Mouse (Mus musculus) liver, embryonic 14.5 days (tissue): ENCODE results near the gene Amt. TPM values are rescaled to one million over a fixed set of nuclear protein-coding genes. Genes with fewer than 3 reads are reported as not detected.
"Not testable (repeated sequence)": the region's sequence is repeated elsewhere in the genome, so short reads cannot be mapped to it uniquely, and the experiment has no call there.

ENCODE experiments used
- ATAC-seq: fragments of 200-750 bp; cut with Nextera tagmentation; 2 replicates; pipeline ENCODE4 v1.8.0; 2017; ENCODE audit warnings: moderate number of reproducible peaks, mild to moderate bottlenecking, moderate library complexity; ENCODE audit not compliant: insufficient read depth
- DNase-seq, 3 experiments: peaks; one replicate each; pipeline ENCODE4 v3.0.0-alpha.2; 2012 to 2013; ENCODE audit warnings: low read depth in 3 of 3, low spot score in 3 of 3
- H3K27ac ChIP-seq: fragments of 300-500 bp; sonication (generic); 2 replicates; pipeline ENCODE4 v1.5.1; 2014; ENCODE audit warnings: moderate library complexity, mild to moderate bottlenecking, control low read depth, inconsistent platforms
- H3K27me3 ChIP-seq: fragments of 300-500 bp; sonication (generic); 2 replicates; pipeline ENCODE4 v1.6.1; 2014; ENCODE audit warnings: mild to moderate bottlenecking, low read length, moderate library complexity; ENCODE audit not compliant: control insufficient read depth, insufficient read depth
- H3K36me3 ChIP-seq: fragments of 300-500 bp; sonication (generic); replicated peaks from 2 replicates; pipeline ENCODE4 v1.6.1; 2014; ENCODE audit warnings: low read depth; ENCODE audit not compliant: control insufficient read depth, insufficient read depth
- H3K4me1 ChIP-seq, 2 experiments: fragments of 200-500 bp in 1 of 2; fragments of 300-500 bp in 1 of 2; sonication (generic) in 1 of 2; replicated peaks; 2 replicates each; pipeline ENCODE4 v1.6.1; 2012 to 2014; ENCODE audit warnings: antibody characterized with exemption in 1 of 2, inconsistent platforms in 1 of 2, low read length in 1 of 2; ENCODE audit not compliant: control insufficient read depth in 2 of 2, insufficient read depth in 2 of 2
- H3K4me2 ChIP-seq: fragments of 300-500 bp; sonication (generic); 2 replicates; pipeline ENCODE4 v1.6.1; 2014; ENCODE audit warnings: low read depth, mild to moderate bottlenecking, control low read depth, moderate library complexity
- H3K4me3 ChIP-seq, 2 experiments: fragments of 200-500 bp in 1 of 2; fragments of 300-500 bp in 1 of 2; sonication (generic) in 1 of 2; 2 replicates each; pipeline ENCODE4 v1.5.1; 2012 to 2014; ENCODE audit warnings: low read depth in 2 of 2, low read length in 2 of 2, mild to moderate bottlenecking in 2 of 2, control low read depth in 1 of 2, inconsistent platforms in 1 of 2, moderate library complexity in 1 of 2; ENCODE audit not compliant: insufficient read depth in 1 of 2
- H3K9ac ChIP-seq: fragments of 300-500 bp; sonication (generic); replicated peaks from 2 replicates; pipeline ENCODE4 v1.6.1; 2014; ENCODE audit warnings: mild to moderate bottlenecking, control low read depth, moderate library complexity
- H3K9me3 ChIP-seq: fragments of 300-500 bp; sonication (generic); 2 replicates; pipeline ENCODE4 v1.6.1; 2016; ENCODE audit warnings: low read length, mixed read lengths; ENCODE audit not compliant: control insufficient read depth
- CTCF ChIP-seq: IDR thresholded peaks from 2 replicates; pipeline ENCODE4 v1.5.1; 2016; ENCODE audit warnings: antibody characterized with exemption, low read depth, control low read depth
- EP300 ChIP-seq: IDR thresholded peaks from 2 replicates; pipeline ENCODE4 v1.6.1; 2016; ENCODE audit warnings: antibody characterized with exemption, low read depth
- WGBS: fragments of 180-500 bp; shearing (Covaris S2); extraction: QIAGEN DNeasy Blood & Tissue Kit; methylation state at CpG from one replicate; pipeline ENCODE4 v1.1.7; 2014; ENCODE audit not compliant: insufficient replicate concordance; 5-methylcytosine and 5-hydroxymethylcytosine counted together
- polyA plus RNA-seq, 2 experiments: library from polyadenylated mRNA; depleted of rRNA in 1 of 2; stranded (reverse) in 1 of 2; unstranded in 1 of 2; fragments of >200 nt; fragmentation: Nextera tagmentation in 1 of 2; extraction: Ambion mirVana in 1 of 2; gene quantifications; 2 replicates each; pipeline versions ENCODE4 v1.2.1 to v1.2.3; 2012 to 2014

Gene Amt
- polyA plus RNA-seq, 2 experiments = 7.2 to 7.5 TPM

DNA sequence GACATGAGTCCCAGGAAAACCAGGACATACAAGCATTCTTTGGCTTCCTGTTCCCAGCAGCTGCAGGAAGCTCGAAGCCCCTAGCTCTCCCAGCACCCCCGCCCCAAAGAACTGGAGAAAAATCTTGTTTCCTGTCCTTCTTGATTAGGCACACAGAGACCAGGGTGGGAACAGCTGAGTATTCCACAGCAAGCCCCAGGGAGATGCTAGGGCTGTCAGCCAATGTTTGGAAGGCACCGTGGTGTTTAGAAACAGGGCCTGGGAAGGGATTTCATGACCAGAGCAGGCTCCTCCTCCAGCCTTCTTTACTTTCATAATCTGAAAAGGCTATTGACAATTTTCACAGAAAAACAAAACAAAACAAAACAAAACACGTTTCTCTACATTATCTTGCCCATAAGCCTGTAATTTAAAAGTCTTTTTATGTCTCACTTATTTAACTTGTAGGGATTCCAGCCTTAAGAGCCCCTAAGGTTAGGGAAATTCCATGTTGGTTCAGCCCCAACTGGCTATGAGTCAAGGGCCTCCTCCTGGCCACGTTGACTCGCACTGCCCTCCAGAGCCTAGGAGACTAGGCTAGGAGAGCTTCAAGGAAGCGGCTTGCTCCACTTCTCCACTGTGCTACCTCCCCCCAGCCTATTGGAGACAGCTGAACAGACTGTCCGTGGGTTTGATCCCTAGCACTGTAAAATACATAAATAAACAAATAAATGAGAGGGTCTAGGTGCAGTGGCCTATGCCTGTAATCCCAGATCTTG is 16.4 kb upstream of the Amt start:
- no peaks in the 10 kb centered on the region for H3K36me3 ChIP-seq
- no peaks in the 10 kb centered on the region for H3K9me3 ChIP-seq
- WGBS = 24% methylated on average over 8 of the region's 8 CpGs
- H3K27ac ChIP-seq = no peak overlapping the region
- H3K9ac ChIP-seq = no peak overlapping the region
- DNase-seq = no peak
- ATAC-seq = no peak
- H3K27me3 ChIP-seq = no peaks in the 10 kb centered on the region
- H3K4me3 ChIP-seq = no peak overlapping the region
- H3K4me1 ChIP-seq = peaks cover 0 to 3% of the 10 kb centered on the region in 2 experiments; a peak in 2 of 4 replicates
- TF ChIP-seq EP300 (no peak), CTCF (no peak)
- H3K4me2 ChIP-seq = no peak overlapping the region

DNA sequence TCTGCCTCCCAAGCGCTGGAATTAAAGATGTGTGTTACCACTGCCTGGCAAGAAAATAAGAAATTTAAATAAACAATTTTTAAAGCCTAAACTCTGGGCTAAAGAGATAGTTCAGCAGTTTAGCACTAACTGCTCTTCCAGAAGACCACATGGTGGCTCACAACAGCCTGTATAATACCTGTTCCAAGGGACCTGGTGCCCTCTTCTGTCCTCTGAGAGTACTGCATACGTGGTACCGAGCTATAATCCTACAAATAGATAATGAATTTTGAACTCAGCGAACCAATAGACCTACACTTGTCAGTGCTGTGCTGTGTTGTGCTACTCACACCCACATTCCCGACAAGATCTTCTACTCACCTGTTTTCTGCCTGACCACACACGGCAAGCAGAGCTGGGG is 12.2 kb upstream of the Amt start:
- H3K9ac ChIP-seq = no peak overlapping the region
- ATAC-seq (peak; percentile 80), DNase-seq (peak in 2 of 3 experiments; percentile 60 to 66)
- H3K36me3 ChIP-seq = no peaks in the 10 kb centered on the region
- no peaks in the 10 kb centered on the region for H3K27me3 ChIP-seq
- no peak overlapping the region for H3K4me2 ChIP-seq
- 8% methylated on average over 6 of the region's 6 CpGs for WGBS
- H3K4me1 ChIP-seq = peaks cover 4 to 5% of the 10 kb centered on the region in 2 experiments; a peak in 2 of 4 replicates
- no peak overlapping the region for H3K4me3 ChIP-seq
- no peak overlapping the region for H3K27ac ChIP-seq
- TF ChIP-seq CTCF = peak; percentile 91
- TF ChIP-seq EP300 = no peak
- no peaks in the 10 kb centered on the region for H3K9me3 ChIP-seq

DNA sequence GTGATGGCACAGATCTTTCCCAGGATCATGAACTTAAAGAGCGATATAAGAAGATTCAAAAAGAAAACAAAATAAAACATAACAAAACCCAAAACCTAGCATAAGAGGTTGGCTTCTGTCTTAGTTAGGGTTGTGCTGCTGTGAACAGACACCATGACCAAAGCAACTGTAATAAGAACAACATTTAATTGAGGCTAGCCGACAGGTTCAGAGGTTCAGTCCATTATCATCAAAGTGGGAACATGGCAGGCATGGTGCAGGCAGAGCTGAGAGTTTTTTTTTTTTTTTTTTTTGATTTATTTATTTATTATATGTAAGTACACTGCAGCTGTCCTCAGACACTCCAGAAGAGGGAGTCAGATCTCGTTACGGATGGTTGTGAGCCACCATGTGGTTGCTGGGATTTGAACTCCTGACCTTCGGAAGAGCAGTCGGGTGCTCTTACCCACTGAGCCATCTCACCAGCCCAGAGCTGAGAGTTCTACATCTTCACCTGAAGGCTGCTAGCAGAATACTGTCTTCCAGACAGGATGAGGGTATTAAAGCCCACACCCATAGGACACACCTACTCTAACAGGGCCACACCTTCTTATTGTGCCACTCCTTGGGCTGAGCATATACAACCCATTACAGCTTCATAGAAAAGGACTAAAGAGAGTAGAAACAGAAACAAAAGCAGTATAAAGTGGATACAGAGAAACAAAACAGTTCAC is 9.0 kb upstream of the Amt start:
- H3K9ac ChIP-seq, H3K27ac ChIP-seq, H3K4me3 ChIP-seq, DNase-seq, ATAC-seq, H3K36me3 ChIP-seq, H3K27me3 ChIP-seq, H3K4me2 ChIP-seq, H3K9me3 ChIP-seq: not testable (repeated sequence)
- WGBS = 78% methylated on average over 4 of the region's 6 CpGs
- H3K4me1 ChIP-seq = peaks cover 12 to 14% of the 10 kb centered on the region in 2 experiments; a peak in 3 of 4 replicates

DNA sequence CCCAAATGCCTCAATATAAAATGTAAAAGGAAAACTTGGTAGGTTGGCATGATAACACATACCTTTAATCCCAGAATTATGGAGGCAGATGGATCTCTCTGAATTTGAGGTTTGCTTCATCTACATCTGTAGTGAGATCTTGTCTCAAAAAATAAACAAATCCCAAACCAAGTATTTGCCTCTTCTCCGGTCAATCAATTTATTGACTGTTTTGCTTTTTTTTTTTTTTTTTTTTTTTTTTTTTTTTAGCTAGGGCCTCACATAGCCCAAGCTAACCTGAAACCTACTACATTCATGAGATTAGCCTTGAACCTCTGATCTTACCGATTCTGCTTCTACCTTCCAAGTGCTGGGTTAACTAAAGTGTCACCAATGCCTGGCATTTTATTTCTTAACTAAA is 7.3 kb upstream of the Amt start:
- ATAC-seq = no peak
- Histone ChIP-seq H3K4me3 (peak overlapping the region in 1 of 2 experiments; percentile 65; a peak in 1 of 4 replicates), H3K4me1 (peaks cover 12 to 14% of the 10 kb centered on the region in 2 experiments; a peak in 3 of 4 replicates), H3K27ac (no peak overlapping the region; the same call in 1 of the 2 replicates), H3K9me3 (no peaks in the 10 kb centered on the region), H3K4me2 (peak overlapping the region; percentile 88), H3K36me3 (no peaks in the 10 kb centered on the region), H3K27me3 (no peaks in the 10 kb centered on the region), H3K9ac (peak overlapping the region; percentile 69)
- DNase-seq = no peak
- no peak for TF ChIP-seq EP300
- TF ChIP-seq CTCF = no peak
- 53% methylated on average over 2 of the region's 2 CpGs for WGBS
